Mouse (Mus musculus): ENCODE data around the gene Cd3e. TPM values are rescaled to one million over a fixed set of nuclear protein-coding genes. Genes with fewer than 3 reads are reported as not detected.
A peak's percentile ranks its signal among the peaks of the same experiment; 100 is the strongest.
"Not testable (repeated sequence)": the region's sequence is repeated elsewhere in the genome, so short reads cannot be mapped to it uniquely, and the experiment has no call there.

The Cd3e gene
- total and polyA plus RNA-seq, 3 experiments, result 0.34 to 1.5 (median 0.55) TPM

- no peak for DNase-seq
These were observed 29.6 kb downstream of the Cd3e start for GRCm38 (mm10) chr9:44979806-44980205.

- no peak for DNase-seq
These were observed 31.6 kb downstream of the Cd3e start for GRCm38 (mm10) chr9:44977813-44978212.

- no peak for DNase-seq
These were observed 40.0 kb downstream of the Cd3e start for GRCm38 (mm10) chr9:44969450-44969849.

- DNase-seq, result not testable (repeated sequence)
These were observed 41.7 kb downstream of the Cd3e start for GRCm38 (mm10) chr9:44967763-44968162.

- DNase-seq, result peak; percentile 87
These were observed 42.6 kb downstream of the Cd3e start for GRCm38 (mm10) chr9:44966815-44967242.

- peak; percentile 6 for DNase-seq
These were observed 43.5 kb downstream of the Cd3e start for GRCm38 (mm10) chr9:44965833-44966466.

- DNase-seq, result peak; percentile 99
These were observed 44.1 kb downstream of the Cd3e start, which contains the start of gene Ube4a for GRCm38 (mm10) chr9:44965126-44965832. Gene Ube4a, minus strand, starts transcription at chr9:44965600.

GRCm38 (mm10) chr9:44954432-44954831 is 55.0 kb downstream of the Cd3e start:
- no peak for DNase-seq

Other genes with a start within 250 kb of the Cd3e start
- 100 to 1,000 TPM; 145 to 172 TPM for gene Arcn1, start 241.8 kb downstream of the Cd3e start, total RNA-seq (2021)
- 17.1 and 23.2 TPM in 2 replicates for gene Arcn1, start 241.8 kb downstream of the Cd3e start, polyA plus RNA-seq (2012; rRNA removed)
- gene Ift46, start 241.7 kb downstream of the Cd3e start, total RNA-seq (2021), result 100 to 1,000 TPM in 1 of 2 experiments, 10 to 100 TPM in 1; 73.0 to 102 TPM
- gene Ift46, start 241.7 kb downstream of the Cd3e start, polyA plus RNA-seq (2012; rRNA removed), result 20.7 and 22.2 TPM in 2 replicates
- gene Tmem25, start 210.3 kb downstream of the Cd3e start, total RNA-seq (2021), result 1 to 10 TPM; 3.1 to 9.8 TPM
- 15.7 and 22.1 TPM in 2 replicates for gene Tmem25, start 210.3 kb downstream of the Cd3e start, polyA plus RNA-seq (2012; rRNA removed)
- gene Ttc36, start 206.6 kb downstream of the Cd3e start, total RNA-seq (2021), result 1 to 10 TPM; 1.6 to 4.1 TPM
- gene Ttc36, start 206.6 kb downstream of the Cd3e start, polyA plus RNA-seq (2012; rRNA removed), result 16.6 and 21.5 TPM in 2 replicates
- 10 to 100 TPM; 20.0 to 38.4 TPM for gene Kmt2a, start 128.3 kb downstream of the Cd3e start, total RNA-seq (2021)
- 12.9 and 19.4 TPM in 2 replicates for gene Kmt2a, start 128.3 kb downstream of the Cd3e start, polyA plus RNA-seq (2012; rRNA removed)
- gene Atp5l, start 88.9 kb downstream of the Cd3e start, total RNA-seq (2021), result 100 to 1,000 TPM; 557 to 696 TPM
- 184 and 248 TPM in 2 replicates for gene Atp5l, start 88.9 kb downstream of the Cd3e start, polyA plus RNA-seq (2012; rRNA removed)
- gene Ube4a, start 44.0 kb downstream of the Cd3e start, total RNA-seq (2021), result 100 to 1,000 TPM in 1 of 2 experiments, 10 to 100 TPM in 1; 90.8 to 121 TPM
- 4.1 and 6.4 TPM in 2 replicates for gene Ube4a, start 44.0 kb downstream of the Cd3e start, polyA plus RNA-seq (2012; rRNA removed)
- gene Cd3g, start 29.2 kb downstream of the Cd3e start, total RNA-seq (2021), result 1 to 10 TPM in 1 of 2 experiments, not detected in 1; 1.0 TPM
- 0.21 TPM in 1 of 2 replicates, not detected in the other for gene Cd3g, start 29.2 kb downstream of the Cd3e start, polyA plus RNA-seq (2012; rRNA removed)
- gene Cd3d, start 27.8 kb downstream of the Cd3e start, total RNA-seq (2021), result under 1 TPM in 1 of 2 experiments, not detected in 1; 0.90 TPM
- gene Cd3d, start 27.8 kb downstream of the Cd3e start, polyA plus RNA-seq (2012; rRNA removed), result 0.06 TPM in 1 of 2 replicates, not detected in the other
- 10 to 100 TPM in 1 of 2 experiments, 1 to 10 TPM in 1; 9.2 to 12.5 TPM for gene Mpzl2, start 30.2 kb upstream of the Cd3e start, total RNA-seq (2021)
- 3.7 and 4.9 TPM in 2 replicates for gene Mpzl2, start 30.2 kb upstream of the Cd3e start, polyA plus RNA-seq (2012; rRNA removed)
- 10 to 100 TPM in 1 of 2 experiments, 1 to 10 TPM in 1; 6.2 to 13.3 TPM for gene Mpzl3, start 45.6 kb upstream of the Cd3e start, total RNA-seq (2021)
- 0.99 and 1.3 TPM in 2 replicates for gene Mpzl3, start 45.6 kb upstream of the Cd3e start, polyA plus RNA-seq (2012; rRNA removed)
- gene Jaml, start 69.6 kb upstream of the Cd3e start, total RNA-seq (2021), result 1 to 10 TPM; 1.0 to 2.9 TPM
- 0.06 and 0.08 TPM in 2 replicates for gene Jaml, start 69.6 kb upstream of the Cd3e start, polyA plus RNA-seq (2012; rRNA removed)
- 10 to 100 TPM; 10.4 to 13.5 TPM for gene Scn2b, start 108.2 kb upstream of the Cd3e start, total RNA-seq (2021)
- 2.0 and 2.2 TPM in 2 replicates for gene Scn2b, start 108.2 kb upstream of the Cd3e start, polyA plus RNA-seq (2012; rRNA removed)
- gene Scn4b, start 128.8 kb upstream of the Cd3e start, total RNA-seq (2021), result 1 to 10 TPM in 1 of 2 experiments, under 1 TPM in 1; 0.46 to 1.0 TPM
- gene Scn4b, start 128.8 kb upstream of the Cd3e start, polyA plus RNA-seq (2012; rRNA removed), result 0.18 and 0.51 TPM in 2 replicates
- gene BC049352, start 172.4 kb upstream of the Cd3e start, total RNA-seq (2021), result 1 to 10 TPM in 1 of 2 experiments, not detected in 1; 1.1 TPM
- 0.16 and 0.23 TPM in 2 replicates for gene BC049352, start 172.4 kb upstream of the Cd3e start, polyA plus RNA-seq (2012; rRNA removed)
- not detected for gene Tmprss4, start 194.5 kb upstream of the Cd3e start, total RNA-seq (2021)
- not detected in 2 replicates for gene Tmprss4, start 194.5 kb upstream of the Cd3e start, polyA plus RNA-seq (2012; rRNA removed)